Mouse (Mus musculus) kidney, embryonic 15.5 days (tissue): ENCODE measurements around the gene Allc. TPM values are rescaled to one million over a fixed set of nuclear protein-coding genes. Genes with fewer than 3 reads are reported as not detected.

Experiments used
- ATAC-seq: fragments of 200-750 bp; cut with Nextera tagmentation; replicated peaks from 2 replicates; pipeline ENCODE4 v1.8.0; 2017; ENCODE audit warnings: moderate TSS enrichment; ENCODE audit not compliant: low FRiP score
- H3K27ac ChIP-seq: fragments of 300-500 bp; sonication (generic); 2 replicates; pipeline ENCODE4 v1.5.1; 2015; ENCODE audit warnings: mild to moderate bottlenecking, inconsistent platforms
- H3K27me3 ChIP-seq: fragments of 300-500 bp; sonication (generic); 2 replicates; pipeline ENCODE4 v1.6.1; 2015; ENCODE audit warnings: inconsistent platforms
- H3K36me3 ChIP-seq: fragments of 300-500 bp; sonication (generic); 2 replicates; pipeline ENCODE4 v1.6.1; 2015; ENCODE audit warnings: inconsistent platforms
- H3K4me1 ChIP-seq: fragments of 300-500 bp; sonication (generic); 2 replicates; pipeline ENCODE4 v1.6.1; 2015; ENCODE audit warnings: inconsistent platforms
- H3K4me2 ChIP-seq: fragments of 300-500 bp; sonication (generic); 2 replicates; pipeline ENCODE4 v1.6.1; 2015; ENCODE audit warnings: moderate library complexity, mild to moderate bottlenecking, inconsistent platforms
- H3K4me3 ChIP-seq: fragments of 300-500 bp; sonication (generic); replicated peaks from 2 replicates; pipeline ENCODE4 v1.5.1; 2015; ENCODE audit warnings: mild to moderate bottlenecking, inconsistent platforms
- H3K9ac ChIP-seq: fragments of 300-500 bp; sonication (generic); 2 replicates; pipeline ENCODE4 v1.6.1; 2015; ENCODE audit warnings: mild to moderate bottlenecking, inconsistent platforms
- H3K9me3 ChIP-seq: fragments of 300-500 bp; sonication (generic); replicated peaks from 2 replicates; pipeline ENCODE4 v1.6.1; 2016; ENCODE audit warnings: inconsistent platforms
- WGBS: fragments of 180-500 bp; shearing (Covaris S2); methylation state at CpG from one replicate; pipeline ENCODE4 v1.1.7; 2015; ENCODE audit warnings: mixed read lengths; 5-methylcytosine and 5-hydroxymethylcytosine counted together
- polyA plus RNA-seq: library from polyadenylated mRNA; unstranded; fragments of >200 nt; fragmentation: Nextera tagmentation; extraction: Ambion mirVana; gene quantifications from 2 replicates; pipeline ENCODE4 v1.2.1, GENCODE M21; 2015

The Allc gene
- polyA plus RNA-seq, 1 experiment from 2014 or later: not detected

DNA sequence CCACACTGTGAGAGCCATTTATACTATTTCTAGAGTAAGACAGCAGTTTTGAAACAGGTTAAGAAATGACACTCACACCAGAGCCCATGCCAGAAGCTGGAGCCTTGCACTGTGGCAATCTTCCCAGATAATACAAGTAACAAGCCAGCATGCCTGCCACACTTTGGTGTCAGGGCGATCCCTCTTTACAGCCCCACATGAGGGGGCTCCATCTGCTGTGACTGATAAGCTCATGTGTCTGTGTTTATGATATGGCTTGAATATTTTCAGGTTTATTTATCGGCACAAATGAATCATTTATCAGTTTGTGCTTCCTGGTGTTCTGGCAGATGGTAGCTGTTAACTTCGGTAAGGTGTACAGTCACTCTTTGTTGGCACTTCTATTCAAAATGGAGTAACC, 4.2 kb downstream of the Allc start:
- Histone ChIP-seq H3K4me2 (no peak overlapping the region), H3K4me1 (no peaks in the 10 kb centered on the region), H3K9me3 (no peaks in the 10 kb centered on the region), H3K27ac (no peak overlapping the region), H3K9ac (no peak overlapping the region), H3K36me3 (no peaks in the 10 kb centered on the region), H3K27me3 (no peaks in the 10 kb centered on the region), H3K4me3 (no peak overlapping the region)
- ATAC-seq: no peak
- WGBS: 87% methylated on average over 3 of the region's 3 CpGs

DNA sequence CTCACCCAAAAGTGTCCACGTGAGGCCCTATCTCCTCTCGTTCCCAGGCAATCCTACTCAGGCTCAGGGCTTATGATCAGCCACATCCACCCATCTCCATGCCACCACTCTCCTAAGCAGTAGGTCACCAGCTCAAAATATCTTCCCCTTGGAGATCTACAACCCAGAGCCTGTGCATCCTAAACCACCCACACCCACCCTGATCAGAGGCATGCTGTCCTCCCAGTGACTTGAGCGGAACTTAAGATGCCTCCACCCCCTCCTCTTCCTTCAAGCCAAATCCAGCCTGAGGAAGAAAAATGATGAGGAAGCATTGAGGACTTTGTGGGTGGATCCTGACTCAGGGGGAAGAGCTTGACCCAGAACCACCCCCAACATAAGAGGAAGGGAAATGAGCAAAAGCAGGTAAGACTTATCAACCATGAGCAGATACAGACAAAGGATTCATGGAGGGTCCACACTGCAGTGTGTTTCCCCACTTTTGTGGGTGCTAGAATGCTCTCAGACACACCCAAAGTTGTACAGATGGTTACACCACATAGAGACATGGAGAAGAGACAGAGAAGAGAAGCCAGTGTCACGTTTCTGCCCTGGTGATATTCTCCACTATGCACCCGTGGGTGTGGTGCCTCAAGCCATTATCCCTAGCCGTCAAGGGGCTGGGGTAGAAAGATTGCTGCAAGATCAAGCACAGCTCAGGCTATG, 6.8 kb downstream of the Allc start:
- Histone ChIP-seq H3K27me3 (no peaks in the 10 kb centered on the region), H3K4me1 (no peaks in the 10 kb centered on the region), H3K9ac (no peak overlapping the region), H3K9me3 (no peaks in the 10 kb centered on the region), H3K4me2 (no peak overlapping the region), H3K27ac (no peak overlapping the region), H3K4me3 (no peak overlapping the region), H3K36me3 (no peaks in the 10 kb centered on the region)
- WGBS: 65% methylated on average over 6 of the region's 6 CpGs
- ATAC-seq: no peak

DNA sequence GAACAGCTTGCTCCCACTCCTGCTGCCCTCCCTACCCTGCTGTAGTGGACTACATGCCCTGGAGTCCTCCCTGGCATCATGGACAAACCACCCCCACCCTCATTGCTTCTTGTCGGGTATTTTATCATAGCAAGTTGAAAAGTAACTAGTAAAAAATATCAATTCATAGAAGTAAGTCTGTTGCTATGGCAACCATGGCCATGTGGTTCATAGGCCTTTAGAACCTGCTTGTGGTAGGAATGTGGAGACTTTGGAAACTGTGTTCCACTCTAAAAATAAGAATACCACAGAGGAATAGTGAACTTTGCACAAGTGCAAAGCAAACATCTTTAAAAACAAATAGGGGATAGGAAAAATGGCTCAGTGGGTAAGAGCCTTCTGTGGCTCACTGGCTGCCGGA, 10.1 kb downstream of the Allc start:
- H3K4me1 ChIP-seq: no peaks in the 10 kb centered on the region

DNA sequence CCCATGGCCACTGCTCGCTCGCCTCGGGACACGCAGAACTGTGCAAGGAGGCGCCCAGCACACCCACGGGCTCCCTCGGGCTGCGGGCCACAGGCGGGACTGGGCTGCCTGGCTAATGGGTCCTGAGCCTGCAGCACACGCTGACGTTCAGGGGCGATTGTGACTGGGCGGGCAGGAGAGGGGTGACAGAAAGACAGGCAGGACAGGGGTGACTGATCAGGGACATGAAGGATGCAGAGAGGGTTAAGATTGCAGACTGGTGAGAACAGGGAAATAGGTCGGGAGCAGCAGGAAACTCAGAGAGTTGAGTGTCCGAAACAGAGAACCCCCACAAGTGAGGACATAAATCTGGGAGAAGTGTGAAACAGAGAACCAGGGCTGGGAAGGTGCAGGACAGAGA, 30.0 kb downstream of the Allc start, which contains the start of gene Dcdc2c:
Dcdc2c (minus strand) TSS at position 101 of the 400 bp plus-strand sequence.
- Histone ChIP-seq H3K4me2 (peak within 1 kb of the TSS; percentile 50), H3K9me3 (no peaks in the 10 kb centered on the region), H3K4me1 (peaks cover 12% of the 10 kb centered on the region), H3K27me3 (no peaks in the 10 kb centered on the region), H3K27ac (no peak within 1 kb of the TSS), H3K9ac (no peak within 1 kb of the TSS), H3K4me3 (peak within 1 kb of the TSS; percentile 14), H3K36me3 (no peaks in the 10 kb centered on the region)
- ATAC-seq: 0 out of 2 replicates have a peak, but pooled peaks have one; percentile 25
- WGBS: 51% methylated on average over 15 of the region's 15 CpGs

More for the DNA sequence above, 10.1 kb downstream of the Allc start:
- Histone ChIP-seq H3K27me3 (no peaks in the 10 kb centered on the region), H3K36me3 (no peaks in the 10 kb centered on the region), H3K27ac (no peak overlapping the region), H3K9ac (no peak overlapping the region), H3K4me2 (no peak overlapping the region), H3K9me3 (no peaks in the 10 kb centered on the region), H3K4me3 (no peak overlapping the region)
- WGBS: 85% methylated on average over 2 of the region's 2 CpGs
- ATAC-seq: no peak

DNA sequence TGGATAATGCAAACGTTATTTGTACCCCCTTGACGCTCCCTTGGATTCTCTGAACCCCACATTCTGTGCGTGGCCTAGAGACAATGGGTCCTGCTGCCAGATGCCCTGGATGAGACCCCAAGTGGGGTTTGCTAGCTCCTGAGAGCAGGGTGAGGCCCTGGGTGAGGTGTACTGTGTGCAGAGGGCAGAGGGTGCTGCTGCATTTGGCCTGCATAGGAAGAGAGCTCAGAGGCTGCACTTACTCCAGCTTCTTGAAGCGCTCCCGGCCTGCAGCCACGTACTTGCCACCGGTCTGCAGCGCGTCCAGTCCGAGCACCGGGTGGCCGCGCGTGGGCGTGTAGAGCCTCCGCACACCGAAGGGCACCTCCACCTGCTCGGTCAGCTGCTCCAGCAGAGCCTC, 30.5 kb downstream of the Allc start:
- Histone ChIP-seq H3K27ac (no peak overlapping the region), H3K36me3 (no peaks in the 10 kb centered on the region), H3K4me1 (peaks cover 7% of the 10 kb centered on the region; the same call in 1 of the 2 replicates), H3K4me2 (peak overlapping the region; percentile 50), H3K9ac (no peak overlapping the region), H3K4me3 (peak overlapping the region; percentile 14), H3K9me3 (no peaks in the 10 kb centered on the region), H3K27me3 (no peaks in the 10 kb centered on the region)
- 61% methylated on average over 18 of the region's 18 CpGs for WGBS
- peak; percentile 64; the same call in 1 of the 2 replicates for ATAC-seq

DNA sequence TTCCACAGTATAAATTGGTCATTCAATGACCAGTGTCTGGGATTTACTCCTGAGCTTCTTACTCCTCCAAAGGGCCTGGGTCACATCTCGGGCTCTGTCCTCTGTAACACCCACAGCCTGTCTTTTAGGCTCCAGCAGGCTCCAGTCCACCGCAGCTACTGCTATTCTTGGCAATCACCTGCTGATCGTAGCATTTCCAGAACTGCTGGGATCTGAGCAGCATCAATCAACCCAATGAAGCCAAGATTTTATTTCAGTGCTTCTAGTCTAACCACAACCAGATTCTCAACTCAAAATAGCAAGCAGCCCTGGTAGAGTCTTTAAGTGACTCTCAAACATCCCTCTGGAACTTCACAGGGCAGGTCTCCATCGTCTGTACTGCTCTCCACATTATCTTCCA, 33.4 kb downstream of the Allc start:
- no peak overlapping the region for H3K4me3 ChIP-seq
- no peak overlapping the region for H3K27ac ChIP-seq
- no peaks in the 10 kb centered on the region for H3K27me3 ChIP-seq
- no peaks in the 10 kb centered on the region for H3K36me3 ChIP-seq
- peaks cover 7% of the 10 kb centered on the region; the same call in 1 of the 2 replicates for H3K4me1 ChIP-seq
- no peak overlapping the region for H3K9ac ChIP-seq
- no peak for ATAC-seq
- no peak overlapping the region for H3K4me2 ChIP-seq
- WGBS: 46% methylated on average over 4 of the region's 4 CpGs
- no peaks in the 10 kb centered on the region for H3K9me3 ChIP-seq

DNA sequence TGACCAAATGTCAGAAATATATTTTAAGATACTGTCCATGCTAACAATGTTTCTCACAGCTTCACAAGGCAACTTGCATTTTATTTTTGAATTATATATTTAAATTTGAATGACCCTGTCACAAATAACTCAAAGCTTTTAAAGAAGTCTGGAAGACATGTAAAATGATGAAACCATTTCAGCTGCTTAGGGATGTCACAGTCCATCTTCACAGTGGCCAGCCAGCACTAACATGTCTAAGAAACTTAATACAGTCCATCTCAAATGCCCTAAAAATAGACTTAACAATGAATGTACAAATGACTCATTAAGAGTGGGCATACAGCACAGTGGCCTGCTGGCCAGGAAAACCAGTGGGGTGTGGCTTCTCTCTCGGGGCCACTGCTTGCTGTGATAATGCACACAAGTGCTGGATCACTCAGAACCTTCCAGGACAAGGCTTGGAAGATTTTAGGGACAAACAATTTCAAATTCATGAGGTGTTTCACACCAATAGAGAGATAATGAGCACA, 68.0 kb downstream of the Allc start:
- Histone ChIP-seq H3K4me2 (no peak overlapping the region), H3K36me3 (no peaks in the 10 kb centered on the region), H3K4me3 (no peak overlapping the region), H3K27me3 (no peaks in the 10 kb centered on the region), H3K27ac (no peak overlapping the region), H3K4me1 (no peaks in the 10 kb centered on the region), H3K9ac (no peak overlapping the region), H3K9me3 (no peaks in the 10 kb centered on the region)
- WGBS: 42% methylated on average over 1 of the region's 1 CpGs
- no peak for ATAC-seq

DNA sequence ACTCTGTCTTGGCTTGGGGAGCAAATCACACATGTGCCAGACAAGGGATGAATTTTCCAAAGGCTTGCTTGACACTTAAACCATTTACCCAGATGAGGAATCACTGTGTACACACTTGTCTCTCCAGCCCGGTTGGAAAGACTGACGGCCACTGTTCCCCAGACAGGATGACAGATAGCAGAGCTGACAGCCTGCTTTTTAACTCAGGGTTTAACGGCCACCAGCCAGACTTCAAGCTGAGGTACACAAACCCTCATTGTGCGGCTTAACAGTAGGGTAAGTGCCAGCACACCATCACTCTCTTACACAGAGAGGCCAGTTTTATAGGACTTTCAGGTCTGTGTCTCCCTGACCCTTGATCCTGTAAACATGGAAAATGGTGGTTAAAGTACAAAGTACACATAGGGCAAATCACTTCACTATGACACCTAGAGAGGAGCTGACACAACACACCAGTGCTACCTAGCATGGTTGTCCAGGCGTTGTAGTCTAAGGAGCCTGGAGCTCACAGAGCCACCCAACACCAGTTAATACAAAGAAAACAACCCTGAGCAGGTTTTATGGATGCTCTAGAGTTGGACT, 72.5 kb downstream of the Allc start:
- no peaks in the 10 kb centered on the region for H3K9me3 ChIP-seq
- no peak overlapping the region for H3K4me2 ChIP-seq
- 28% methylated on average over 5 of the region's 5 CpGs for WGBS
- H3K27me3 ChIP-seq: no peaks in the 10 kb centered on the region
- H3K4me3 ChIP-seq: no peak overlapping the region
- ATAC-seq: no peak
- no peaks in the 10 kb centered on the region for H3K4me1 ChIP-seq
- H3K36me3 ChIP-seq: no peaks in the 10 kb centered on the region
- H3K9ac ChIP-seq: no peak overlapping the region
- H3K27ac ChIP-seq: no peak overlapping the region

Other genes starting within 250 kb of the Allc start
- 0.12 TPM in 1 of 2 replicates, not detected in the other for gene Dcdc2c, start 30.1 kb downstream of the Allc start, polyA plus RNA-seq
- 3.3 and 4.8 TPM in 2 replicates for gene Colec11, start 40.9 kb upstream of the Allc start, polyA plus RNA-seq
- 680 and 816 TPM in 2 replicates for gene Rps7, start 53.4 kb upstream of the Allc start, polyA plus RNA-seq
- gene Rnaseh1, start 67.1 kb upstream of the Allc start, polyA plus RNA-seq: 33.4 and 34.2 TPM in 2 replicates
- gene Adi1, start 92.7 kb upstream of the Allc start, polyA plus RNA-seq: 85.3 and 90.4 TPM in 2 replicates
- gene Trappc12, start 167.9 kb upstream of the Allc start, polyA plus RNA-seq: 38.6 and 42.5 TPM in 2 replicates
- 33.9 and 36.6 TPM in 2 replicates for gene Eipr1, start 169.3 kb upstream of the Allc start, polyA plus RNA-seq